Mouse (Mus musculus) ES-Bruce4 (cell line): ENCODE results near the gene Hsd3b7. TPM values are rescaled to one million over a fixed set of nuclear protein-coding genes. Genes with fewer than 3 reads are reported as not detected.

Experiments used
- H3K27ac ChIP-seq: 2 replicates; pipeline ENCODE4 v1.5.1; 2012; ENCODE audit warnings: low read length, inconsistent platforms; ENCODE audit not compliant: insufficient read depth
- H3K27me3 ChIP-seq: 2 replicates; pipeline ENCODE4 v1.6.1; 2012; ENCODE audit warnings: mild to moderate bottlenecking, low read length, inconsistent platforms; ENCODE audit not compliant: control insufficient read depth, poor library complexity, insufficient read depth, severe bottlenecking
- H3K36me3 ChIP-seq: 2 replicates; pipeline ENCODE4 v1.6.1; 2012; ENCODE audit warnings: inconsistent platforms, mild to moderate bottlenecking, low read length, moderate library complexity; ENCODE audit not compliant: control insufficient read depth, poor library complexity, insufficient read depth, severe bottlenecking
- H3K4me1 ChIP-seq: one replicate; pipeline ENCODE4 v1.8.1; 2011; ENCODE audit warnings: low read length; ENCODE audit not compliant: control insufficient read depth, insufficient read depth
- H3K4me3 ChIP-seq: 2 replicates; pipeline ENCODE4 v1.5.1; 2011; ENCODE audit warnings: low read depth, mild to moderate bottlenecking, low read length
- H3K9ac ChIP-seq: 2 replicates; pipeline ENCODE4 v1.6.1; 2012; ENCODE audit warnings: low read depth, mild to moderate bottlenecking, inconsistent platforms; ENCODE audit not compliant: poor library complexity, severe bottlenecking
- H3K9me3 ChIP-seq: replicated peaks from 2 replicates; pipeline ENCODE4 v1.6.1; 2012; ENCODE audit warnings: mild to moderate bottlenecking, low read length, inconsistent platforms; ENCODE audit not compliant: control insufficient read depth, poor library complexity, insufficient read depth, severe bottlenecking
- CTCF ChIP-seq: IDR thresholded peaks from one replicate; pipeline ENCODE4 v1.8.1; 2011; ENCODE audit warnings: low read depth, low read length
- EP300 ChIP-seq: IDR thresholded peaks from 2 replicates; pipeline ENCODE4 v1.6.1; 2011; ENCODE audit warnings: low read depth, low read length; ENCODE audit not compliant: insufficient read depth
- POLR2A ChIP-seq: IDR thresholded peaks from one replicate; pipeline ENCODE4 v1.8.1; 2011; ENCODE audit warnings: low read length; ENCODE audit not compliant: insufficient read depth
- polyA plus RNA-seq: library from polyadenylated mRNA; stranded (reverse); fragments of >200 nt; gene quantifications from 2 replicates; pipeline ENCODE4 v1.2.4, GENCODE M21; 2011; ENCODE audit warnings: low read depth; ENCODE audit not compliant: missing spikeins, insufficient read depth, insufficient read length

Gene Hsd3b7
- 7.9 and 11.2 TPM in 2 replicates for polyA plus RNA-seq

- Histone ChIP-seq H3K27ac (0 out of 2 replicates have a peak within 1 kb of the TSS, but pooled peaks have one; percentile 5), H3K4me3 (peak within 1 kb of the TSS; percentile 59), H3K9me3 (no peaks in the 10 kb centered on the region), H3K9ac (peak within 1 kb of the TSS; percentile 35; the same call in 1 of the 2 replicates), H3K4me1 (no peaks in the 10 kb centered on the region), H3K36me3 (peaks cover 30% of the 10 kb centered on the region), H3K27me3 (no peaks in the 10 kb centered on the region)
- TF ChIP-seq EP300 = no peak
- peak; percentile 67 for TF ChIP-seq POLR2A
- peak; percentile 85 for TF ChIP-seq CTCF
Measured at GRCm38 (mm10) chr7:127800435-127801009, at the start of gene Hsd3b7. Hsd3b7 (plus strand) TSS chr7:127800604.

DNA sequence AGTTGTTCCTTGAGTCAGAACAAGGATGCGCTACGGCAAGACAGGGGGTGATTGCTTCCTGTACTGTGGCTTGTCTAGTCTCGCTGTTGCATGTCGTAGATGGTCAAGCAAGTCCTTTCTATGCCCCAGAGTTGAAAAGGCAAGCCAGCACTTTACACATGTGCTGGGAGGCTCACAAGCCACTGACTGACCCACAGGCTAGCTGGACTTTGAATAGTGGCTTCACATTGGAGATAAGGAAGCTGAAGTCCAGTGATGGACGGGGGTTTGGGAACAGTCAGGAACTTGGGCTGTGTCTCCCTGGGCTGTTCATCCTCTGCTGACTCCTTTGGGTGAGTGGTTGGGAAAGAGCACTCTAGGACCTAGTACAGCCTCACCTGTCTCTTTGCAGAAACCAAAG is 48.8 kb upstream of the Hsd3b7 start:
- Histone ChIP-seq H3K27me3 (no peaks in the 10 kb centered on the region), H3K27ac (no peak overlapping the region), H3K36me3 (peaks cover 30% of the 10 kb centered on the region), H3K4me3 (no peak overlapping the region), H3K9me3 (no peaks in the 10 kb centered on the region), H3K9ac (peak overlapping the region; percentile 51; the same call in 1 of the 2 replicates), H3K4me1 (peaks cover 5% of the 10 kb centered on the region)
- TF ChIP-seq CTCF (no peak), POLR2A (no peak), EP300 (no peak)

DNA sequence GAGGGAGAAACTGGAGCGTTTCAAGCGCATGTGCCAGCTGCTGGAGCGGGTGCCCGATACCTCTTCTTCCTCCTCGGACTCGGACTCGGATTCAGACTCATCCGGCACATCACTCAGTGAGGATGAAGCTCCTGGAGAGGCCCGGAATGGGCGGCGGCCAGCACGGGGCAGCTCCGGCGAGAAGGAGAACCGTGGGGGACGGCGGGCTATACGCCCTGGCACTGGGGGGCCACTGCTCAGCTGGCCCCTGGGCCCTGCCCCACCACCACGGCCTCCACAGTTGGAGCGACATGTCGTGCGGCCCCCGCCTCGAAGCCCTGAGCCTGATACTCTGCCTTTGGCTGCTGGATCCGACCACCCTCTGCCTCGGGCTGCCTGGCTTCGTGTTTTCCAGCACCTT is 48.3 kb upstream of the Hsd3b7 start:
- Histone ChIP-seq H3K36me3 (peaks cover 30% of the 10 kb centered on the region), H3K9me3 (no peaks in the 10 kb centered on the region), H3K27ac (no peak overlapping the region), H3K4me3 (peak overlapping the region; percentile 30), H3K4me1 (peaks cover 5% of the 10 kb centered on the region), H3K9ac (peak overlapping the region; percentile 51), H3K27me3 (no peaks in the 10 kb centered on the region)
- TF ChIP-seq POLR2A = no peak
- TF ChIP-seq EP300 = no peak
- TF ChIP-seq CTCF = no peak

- H3K27ac ChIP-seq = peak overlapping the region; percentile 62
- H3K9ac ChIP-seq = no peak overlapping the region
- TF ChIP-seq CTCF (no peak), EP300 (0 out of 2 replicates have a peak, but pooled peaks have one; percentile 56), POLR2A (no peak)
- H3K4me3 ChIP-seq = peak overlapping the region; percentile 5; the same call in 1 of the 2 replicates
- peaks cover 35% of the 10 kb centered on the region for H3K36me3 ChIP-seq
- H3K4me1 ChIP-seq = peaks cover 5% of the 10 kb centered on the region
- H3K9me3 ChIP-seq = no peaks in the 10 kb centered on the region
- H3K27me3 ChIP-seq = no peaks in the 10 kb centered on the region
Measured at GRCm38 (mm10) chr7:127753158-127753557, 47.2 kb upstream of the Hsd3b7 start.

DNA sequence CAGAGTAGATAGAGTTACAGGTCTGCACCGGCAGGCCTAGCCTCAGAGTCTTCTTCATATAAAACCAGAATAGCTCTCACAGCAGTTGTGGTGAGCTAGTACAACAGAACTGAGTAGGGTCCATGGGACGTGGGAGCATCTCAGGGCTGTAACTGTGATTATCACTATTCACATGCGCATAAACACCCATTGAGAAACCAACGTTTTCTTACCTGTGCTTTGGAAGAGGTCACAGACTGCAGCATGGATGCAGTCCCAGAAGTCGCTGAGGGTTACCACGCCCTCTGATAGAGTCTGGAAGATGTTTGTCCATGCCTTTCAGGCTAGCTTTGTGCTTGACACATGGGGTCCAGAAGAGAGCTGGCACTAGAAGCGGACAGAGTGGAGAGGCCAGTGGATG is 46.7 kb upstream of the Hsd3b7 start:
- peaks cover 5% of the 10 kb centered on the region for H3K4me1 ChIP-seq
- H3K36me3 ChIP-seq = peaks cover 36% of the 10 kb centered on the region
- H3K27ac ChIP-seq = peak overlapping the region; percentile 24; the same call in 1 of the 2 replicates
- no peaks in the 10 kb centered on the region for H3K27me3 ChIP-seq
- H3K4me3 ChIP-seq = no peak overlapping the region
- H3K9me3 ChIP-seq = no peaks in the 10 kb centered on the region
- TF ChIP-seq POLR2A (no peak), EP300 (no peak), CTCF (no peak)
- no peak overlapping the region for H3K9ac ChIP-seq

- Histone ChIP-seq H3K27ac (no peak overlapping the region), H3K4me1 (no peaks in the 10 kb centered on the region), H3K9ac (no peak overlapping the region), H3K36me3 (peaks cover 24% of the 10 kb centered on the region), H3K4me3 (no peak overlapping the region), H3K9me3 (no peaks in the 10 kb centered on the region), H3K27me3 (no peaks in the 10 kb centered on the region)
- TF ChIP-seq EP300 (no peak), POLR2A (no peak), CTCF (no peak)
Measured at GRCm38 (mm10) chr7:127759716-127760115, 40.7 kb upstream of the Hsd3b7 start.
